Mouse (Mus musculus) small intestine, adult 2 months (tissue): ENCODE measurements around the gene Dgkg.

Experiments
- CTCF ChIP-seq: fragments of 200-500 bp; IDR thresholded peaks from 2 replicates; pipeline ENCODE4 v1.5.1; 2012; ENCODE audit warnings: low read depth, mild to moderate bottlenecking, control low read depth, inconsistent platforms, low read length, moderate library complexity, mixed read lengths; ENCODE audit not compliant: insufficient replicate concordance, insufficient read length; ENCODE audit errors: extremely low read depth
- POLR2A ChIP-seq: fragments of 200-500 bp; IDR thresholded peaks from 2 replicates; pipeline ENCODE4 v1.6.1; 2012; ENCODE audit warnings: low read depth, mild to moderate bottlenecking, control low read depth, inconsistent platforms, low read length, moderate library complexity

GRCm38 (mm10) chr16:22608046-22608445 is 49.0 kb downstream of the Dgkg start:
- TF ChIP-seq CTCF = no peak
- TF ChIP-seq POLR2A = no peak
